Mouse (Mus musculus) urinary bladder, postnatal 10 days (tissue): Measurements from ENCODE around the gene Ccdc177.
A peak's percentile ranks its signal among the peaks of the same experiment; 100 is the strongest.

Experiments
- DNase-seq: peaks from one replicate; pipeline ENCODE4 v3.0.0; 2022; ENCODE audit warnings: low spot score

The Ccdc177 gene

DNA sequence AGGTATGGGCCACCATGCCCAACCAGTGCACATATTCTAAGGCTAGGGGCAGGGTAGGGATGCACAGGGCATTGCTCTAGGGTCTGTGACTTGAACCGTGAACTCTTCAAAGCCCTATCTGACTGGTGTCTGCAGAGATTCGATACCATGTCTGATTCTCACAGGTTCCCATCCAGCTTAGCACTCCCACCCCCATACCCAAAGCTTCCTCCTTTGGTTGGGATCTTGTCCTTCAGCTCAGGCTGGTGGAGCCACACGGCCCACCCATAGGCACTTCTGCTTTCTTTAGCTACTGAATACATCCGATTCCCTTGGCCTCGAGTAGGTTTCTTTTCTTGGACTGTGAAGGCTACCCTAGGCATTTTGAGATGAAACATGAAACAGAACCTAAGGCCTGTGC is 24.5 kb upstream of the Ccdc177 start:
- DNase-seq, result no peak

DNA sequence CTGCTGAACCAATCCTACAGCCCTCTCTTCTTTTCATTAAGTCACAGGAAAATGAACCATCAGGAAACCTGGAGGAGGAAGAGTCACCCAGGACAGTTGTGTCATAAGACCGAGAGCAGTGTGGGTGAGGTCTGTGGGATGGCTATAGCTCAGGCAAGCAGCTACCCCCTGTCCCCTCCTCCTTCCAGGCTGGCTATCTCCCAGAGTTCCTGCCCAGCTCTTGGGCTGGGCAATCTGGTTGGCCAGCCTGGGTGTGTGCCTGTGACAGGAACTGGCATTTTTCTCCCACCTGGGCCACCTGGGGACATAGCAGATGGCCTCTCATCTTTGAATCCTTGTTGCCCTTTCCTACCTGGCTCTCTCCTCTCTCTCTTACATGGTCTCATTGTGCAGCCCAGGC is 23.4 kb upstream of the Ccdc177 start:
- DNase-seq, result no peak

DNA sequence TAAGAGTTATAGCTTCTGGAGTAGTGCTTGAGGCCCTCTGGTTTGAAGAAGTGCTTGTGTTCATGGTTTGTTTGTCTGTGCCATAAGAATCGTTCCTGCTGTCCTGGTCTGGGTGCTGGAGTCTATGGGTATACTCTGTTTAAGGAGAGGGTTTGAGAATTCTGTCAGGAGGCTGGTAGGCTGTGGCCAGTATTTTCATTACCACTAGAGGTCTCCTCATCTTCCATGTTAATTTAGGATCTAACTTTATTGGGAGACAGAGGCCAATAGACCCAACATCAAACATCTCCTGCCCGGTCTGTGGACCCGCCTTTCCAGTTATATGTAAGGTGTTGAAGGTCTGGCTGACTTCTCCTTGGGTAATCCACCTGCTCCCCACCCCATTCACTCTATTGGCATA is 22.4 kb upstream of the Ccdc177 start:
- DNase-seq, result no peak

DNA sequence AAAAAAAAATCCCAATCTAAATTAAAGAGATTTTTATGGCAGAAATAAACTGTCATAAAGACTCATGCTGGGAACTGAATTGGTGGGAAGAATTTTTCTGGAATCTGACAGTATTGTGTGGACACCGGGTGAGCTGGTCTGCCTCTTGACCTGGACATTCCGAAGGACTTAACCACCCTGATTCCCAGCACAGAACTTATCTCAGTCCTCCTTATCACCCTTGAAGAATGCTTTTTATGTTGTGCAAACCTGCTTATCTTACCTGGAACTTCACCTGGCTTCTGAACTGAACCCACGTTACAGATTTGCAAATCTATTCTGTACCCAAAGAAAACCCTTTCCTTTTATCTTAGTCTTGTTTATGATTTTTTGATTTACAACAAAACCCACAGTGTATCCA is 21.7 kb upstream of the Ccdc177 start:
- no peak for DNase-seq

DNA sequence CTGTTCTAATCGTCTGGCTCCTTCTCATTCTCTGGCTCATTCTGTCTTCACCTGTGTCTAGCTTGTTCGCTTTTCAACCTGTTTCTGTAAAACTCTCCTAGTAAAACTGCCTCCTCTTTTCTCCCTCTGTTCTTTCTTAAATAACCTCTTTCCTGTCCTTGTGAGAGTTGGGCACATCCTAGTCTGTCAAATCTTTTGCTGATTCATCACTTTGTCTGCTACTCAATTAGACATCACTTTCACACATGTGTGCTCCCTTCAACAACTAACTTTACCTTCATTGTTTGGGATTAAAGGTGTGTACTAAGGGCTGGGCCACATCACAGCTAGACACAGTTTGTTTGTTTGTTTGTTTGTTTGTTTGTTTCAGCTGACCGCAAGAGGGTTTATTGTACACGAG is 19.3 kb upstream of the Ccdc177 start:
- DNase-seq, result no peak

DNA sequence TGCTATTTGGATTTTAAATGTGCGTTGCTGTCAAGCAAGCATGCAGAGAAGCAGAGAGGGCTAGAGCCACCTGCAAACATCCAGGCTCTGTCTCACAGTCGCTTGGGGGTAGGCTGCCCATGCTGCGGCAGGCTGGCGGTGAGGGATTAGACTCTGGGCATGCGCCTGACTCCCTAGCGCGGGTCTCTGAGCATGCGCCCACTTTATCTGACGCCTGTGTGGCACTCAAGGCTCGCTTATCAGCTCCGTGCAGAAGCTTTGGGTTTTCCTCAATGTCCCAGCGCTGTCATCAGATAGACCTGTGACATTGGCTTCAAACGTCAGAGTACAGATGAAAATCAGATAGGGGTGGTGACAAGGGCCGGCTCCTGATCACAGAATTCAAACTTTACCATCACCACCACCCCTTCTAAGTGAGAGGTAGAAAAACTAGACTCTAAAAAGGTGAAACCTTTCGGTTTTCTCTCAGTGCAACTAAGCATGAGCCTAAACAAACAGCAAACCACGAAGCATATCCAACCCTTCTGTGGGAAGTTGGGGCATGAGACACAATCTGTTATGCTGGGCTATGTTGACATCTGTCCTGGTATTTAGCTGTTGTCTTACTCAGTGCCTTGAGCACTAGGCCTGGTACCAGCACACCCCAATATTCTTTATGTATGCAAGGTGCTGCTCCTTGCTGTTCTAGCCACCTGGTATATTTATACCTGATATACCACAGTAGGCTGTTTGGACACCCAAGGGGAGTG is 17.9 kb upstream of the Ccdc177 start:
- no peak for DNase-seq

DNA sequence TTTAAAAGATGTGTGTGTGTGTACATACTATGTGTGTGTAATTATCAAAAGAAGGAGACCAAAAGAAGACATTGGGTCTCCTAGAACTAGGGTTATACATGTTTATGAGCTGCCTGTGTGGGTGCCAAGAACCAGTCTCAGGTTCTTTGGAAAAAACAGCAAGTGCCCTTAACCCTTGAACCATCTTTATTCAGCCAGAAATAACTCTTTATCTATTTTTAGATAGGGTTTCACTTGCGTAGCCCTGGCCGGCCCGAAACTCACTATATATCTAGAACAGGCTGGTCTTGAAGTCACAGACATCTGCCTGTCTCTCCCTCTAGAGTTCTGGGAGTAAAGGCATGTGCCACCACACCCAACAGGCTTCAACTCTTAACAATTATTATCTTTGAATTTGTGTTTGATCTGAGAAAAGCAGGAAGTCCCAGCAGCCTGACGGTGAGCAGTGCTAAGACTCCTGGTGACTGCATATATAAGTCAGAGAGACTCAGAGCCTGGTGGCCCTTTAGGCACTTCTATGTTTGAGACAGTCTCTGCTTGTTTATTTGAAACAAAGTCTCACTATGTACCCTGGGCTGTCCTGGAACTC is 15.7 kb upstream of the Ccdc177 start:
- no peak for DNase-seq

DNA sequence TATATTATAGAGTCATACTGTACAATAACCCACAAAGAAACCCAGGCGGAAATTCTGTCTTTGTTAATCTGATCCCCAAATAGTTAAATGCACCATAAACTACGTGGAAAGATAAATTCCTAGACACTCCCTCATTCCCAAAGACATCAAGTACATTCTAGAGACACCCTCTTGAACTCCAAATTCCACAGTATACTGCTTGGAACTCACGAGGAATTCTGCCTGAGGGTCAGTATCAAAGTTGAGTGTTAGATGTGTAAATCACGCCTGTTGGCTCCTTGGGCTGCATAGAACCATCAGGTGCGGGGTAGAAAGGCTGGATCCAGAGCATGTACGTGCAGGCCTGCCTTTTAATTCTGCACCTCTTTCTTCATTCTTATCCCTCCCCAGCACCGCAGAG is 14.3 kb upstream of the Ccdc177 start:
- no peak for DNase-seq

DNA sequence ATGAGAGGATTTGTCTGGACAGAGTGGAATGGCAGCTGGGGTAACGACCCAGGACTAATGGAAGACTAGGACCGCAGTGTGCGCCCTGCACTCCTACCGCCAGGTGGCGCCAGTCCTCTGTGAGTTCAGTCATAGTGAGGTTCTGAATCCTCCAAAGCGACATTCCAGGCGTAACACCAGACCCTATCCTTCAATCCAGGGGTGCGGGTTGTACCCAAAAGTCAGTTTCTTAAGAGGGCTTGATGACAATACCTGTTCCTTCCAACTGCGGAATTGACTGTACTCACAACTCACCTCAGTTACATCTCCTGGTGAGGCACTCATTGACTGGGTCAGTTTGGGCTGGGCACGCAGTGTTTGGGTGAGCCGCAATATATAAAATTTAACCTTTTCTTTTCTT is 9.2 kb upstream of the Ccdc177 start:
- peak; percentile 29 for DNase-seq

DNA sequence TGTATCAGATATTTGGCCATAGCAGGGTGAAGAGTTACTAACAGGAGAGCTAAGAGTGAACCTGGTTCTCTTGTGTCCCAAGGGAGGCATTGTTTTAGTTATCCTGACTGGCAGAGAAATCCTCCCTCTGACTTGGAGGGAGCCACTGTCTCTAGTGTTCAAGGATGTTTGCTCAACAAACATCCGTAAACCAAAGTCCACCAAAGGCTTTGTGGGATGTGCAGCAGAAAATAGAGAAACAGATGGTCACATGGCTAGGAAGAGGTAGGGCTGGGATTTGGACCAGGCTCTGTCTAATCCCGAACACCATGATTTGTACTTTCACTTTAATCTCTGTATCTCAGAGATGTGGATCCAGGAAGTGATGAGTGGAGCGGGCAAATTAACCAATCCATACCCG is 3.6 kb upstream of the Ccdc177 start:
- DNase-seq, result no peak

DNA sequence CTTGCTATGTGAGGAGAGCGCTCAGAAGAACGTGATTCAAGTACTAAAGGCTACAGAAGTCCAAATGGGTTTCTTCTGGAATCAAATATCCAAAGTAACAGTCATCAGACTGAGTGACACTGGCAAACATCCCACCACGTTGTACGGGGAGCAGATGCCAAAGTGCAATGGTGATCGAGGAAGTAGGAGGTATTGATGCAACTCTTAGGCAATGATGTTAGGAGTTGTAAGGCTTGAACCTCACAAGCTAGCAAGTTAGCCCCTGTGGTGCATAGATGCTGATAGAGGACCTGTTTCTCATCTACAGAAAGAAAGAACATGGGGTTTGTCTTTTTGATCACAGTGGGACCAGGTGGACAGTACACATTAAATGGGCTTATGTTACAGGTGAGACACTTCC is 2.5 kb upstream of the Ccdc177 start:
- DNase-seq, result no peak

DNA sequence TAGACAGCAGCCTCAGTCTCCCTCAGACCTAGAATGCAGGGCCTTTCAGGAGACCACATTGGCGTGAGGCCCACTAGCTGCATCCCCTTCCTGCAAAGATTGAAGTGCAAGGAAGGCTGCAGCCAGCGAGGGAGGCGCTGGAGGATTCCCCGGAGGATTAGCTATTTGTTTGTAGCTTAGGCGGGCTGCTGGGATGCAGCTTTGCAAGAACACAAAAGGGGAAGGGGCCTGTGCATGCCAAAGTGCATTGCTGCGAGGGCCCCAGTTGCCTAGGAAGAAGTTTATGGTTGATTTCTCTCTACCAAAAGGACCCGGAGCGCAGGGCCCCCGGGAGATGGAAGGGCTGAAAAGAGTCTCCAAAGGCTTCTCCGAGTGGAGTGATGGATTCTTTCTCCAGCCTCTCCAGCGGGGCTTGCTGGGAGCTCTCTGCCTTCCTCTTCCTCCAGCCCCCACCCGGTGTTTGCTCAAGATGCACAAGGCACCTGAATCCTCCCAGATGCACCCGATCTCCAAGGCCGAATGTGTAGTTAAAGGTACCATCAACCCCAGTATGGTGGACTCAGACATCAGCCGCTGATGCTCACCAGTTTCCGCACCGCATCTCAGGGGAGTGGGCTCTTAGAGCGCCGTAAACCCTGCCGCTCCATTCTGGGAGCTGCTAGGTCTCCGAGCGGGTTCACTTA is 633 bp downstream of the Ccdc177 start:
- no peak for DNase-seq

DNA sequence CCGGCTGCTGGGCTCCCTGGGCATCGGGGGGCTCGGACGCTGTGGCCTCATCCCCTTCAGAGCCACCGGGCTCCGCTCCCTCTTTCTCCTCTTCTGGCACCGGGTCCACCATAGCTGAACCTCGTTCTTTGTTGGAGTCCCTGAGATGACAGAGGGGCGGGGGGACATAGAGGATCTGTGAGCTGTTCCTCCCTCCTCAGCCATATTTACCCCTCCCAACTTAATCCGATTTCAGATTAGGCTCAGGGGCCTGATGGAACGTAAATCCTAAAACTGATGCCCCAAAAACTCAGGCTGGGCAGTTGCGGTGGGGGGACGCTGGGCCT is 1.1 kb downstream of the Ccdc177 start:
- DNase-seq, result no peak

DNA sequence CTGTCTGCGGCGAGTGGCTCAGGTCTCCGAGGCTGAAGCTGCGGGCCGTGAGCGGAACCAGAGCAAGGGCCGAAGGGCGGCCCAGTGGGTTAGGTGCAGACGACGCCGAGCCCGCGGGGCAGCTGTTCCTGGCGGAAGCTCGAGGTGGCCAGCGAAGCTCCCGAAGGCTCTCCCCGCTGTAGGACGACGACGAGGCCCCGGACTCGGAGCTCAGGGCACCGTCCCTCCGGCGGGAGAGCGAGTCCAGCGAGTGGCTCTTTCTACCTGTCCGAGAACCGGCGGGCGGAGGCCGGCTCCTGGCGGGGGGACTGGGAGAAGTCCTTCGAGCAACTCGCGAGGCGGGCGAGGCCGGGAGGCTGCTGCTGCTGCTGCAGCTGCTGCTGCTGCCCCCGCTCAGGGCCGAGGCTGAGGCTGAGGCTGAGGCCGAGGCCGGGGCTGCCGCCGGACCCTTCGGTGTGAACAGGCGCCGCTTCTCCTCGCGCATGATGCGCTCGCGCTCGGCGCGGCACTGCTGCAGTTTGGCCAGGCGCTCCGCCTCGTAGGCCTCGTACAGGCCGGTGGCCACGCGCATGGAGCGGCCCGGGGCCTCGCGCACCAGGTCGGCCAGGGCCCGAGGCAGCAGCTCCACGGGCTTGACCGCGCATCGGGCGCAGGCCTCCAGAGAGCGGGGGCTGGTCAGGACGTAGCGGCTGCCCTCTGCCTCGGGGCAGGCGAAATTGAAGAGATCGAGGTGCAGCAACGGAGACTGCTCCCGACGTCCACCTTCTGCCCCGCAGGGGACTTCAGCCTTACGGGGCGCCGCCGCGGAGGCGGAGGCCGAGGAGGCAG is 1.7 kb downstream of the Ccdc177 start:
- DNase-seq, result no peak

DNA sequence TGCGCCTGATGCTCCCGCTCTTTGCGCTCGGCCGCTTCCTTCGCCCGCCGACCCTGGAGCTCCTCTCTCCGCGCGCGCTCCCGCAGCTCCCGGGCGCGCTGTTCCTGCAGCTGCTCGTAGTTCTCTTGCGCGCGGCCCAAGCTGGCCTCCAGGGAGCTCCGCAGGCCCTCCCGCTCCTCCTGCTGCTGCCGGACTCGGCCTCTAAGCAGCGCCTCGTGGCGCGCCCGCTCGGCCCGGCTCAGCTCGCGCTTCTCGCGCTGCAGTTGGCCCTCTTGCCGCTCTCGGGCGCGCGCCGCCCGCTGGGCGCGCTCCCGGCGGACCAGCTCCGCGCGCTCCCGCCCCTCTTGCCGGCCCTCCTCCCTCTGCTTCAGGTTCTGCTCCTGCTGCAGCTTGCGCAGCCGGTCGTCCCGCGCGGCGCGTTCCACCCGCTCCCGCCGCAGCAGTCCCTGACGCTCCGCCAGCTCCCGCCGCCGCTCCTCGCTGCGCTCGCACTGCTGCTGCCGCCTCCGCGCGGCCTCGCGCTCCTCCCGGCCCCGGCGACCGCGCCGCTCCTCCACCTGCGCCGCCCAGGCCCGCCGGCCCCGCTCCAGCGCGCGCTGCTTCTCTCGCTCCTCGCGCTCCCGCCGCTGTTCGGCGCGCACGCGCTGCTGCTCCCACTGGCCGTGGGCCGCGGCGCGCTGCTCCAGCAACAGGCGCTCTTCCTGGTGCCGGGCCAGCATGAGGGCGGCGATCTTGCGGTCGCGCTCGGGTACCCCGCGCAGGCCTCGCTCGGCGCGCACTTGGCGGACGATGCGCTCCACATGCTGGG is 2.5 kb downstream of the Ccdc177 start:
- DNase-seq, result no peak

DNA sequence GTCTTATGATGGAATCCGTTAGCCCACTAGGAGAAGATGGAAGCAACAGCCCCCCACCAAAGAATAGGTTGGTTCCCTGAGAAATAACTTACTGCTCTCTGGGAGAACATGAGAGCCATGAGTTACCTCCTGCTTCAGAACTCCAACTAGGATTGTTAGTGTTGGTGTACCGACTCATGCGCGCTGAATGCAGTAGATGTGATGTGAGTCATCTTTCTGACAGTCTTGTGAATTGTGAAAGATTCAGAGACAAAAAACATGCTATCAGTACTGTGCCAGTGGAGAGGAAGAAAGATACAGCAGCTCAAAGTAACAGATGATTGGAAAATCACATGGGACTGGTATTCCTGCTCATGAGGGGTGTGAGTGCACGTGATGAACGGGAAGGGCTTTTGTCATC is 8.9 kb downstream of the Ccdc177 start:
- no peak for DNase-seq

DNA sequence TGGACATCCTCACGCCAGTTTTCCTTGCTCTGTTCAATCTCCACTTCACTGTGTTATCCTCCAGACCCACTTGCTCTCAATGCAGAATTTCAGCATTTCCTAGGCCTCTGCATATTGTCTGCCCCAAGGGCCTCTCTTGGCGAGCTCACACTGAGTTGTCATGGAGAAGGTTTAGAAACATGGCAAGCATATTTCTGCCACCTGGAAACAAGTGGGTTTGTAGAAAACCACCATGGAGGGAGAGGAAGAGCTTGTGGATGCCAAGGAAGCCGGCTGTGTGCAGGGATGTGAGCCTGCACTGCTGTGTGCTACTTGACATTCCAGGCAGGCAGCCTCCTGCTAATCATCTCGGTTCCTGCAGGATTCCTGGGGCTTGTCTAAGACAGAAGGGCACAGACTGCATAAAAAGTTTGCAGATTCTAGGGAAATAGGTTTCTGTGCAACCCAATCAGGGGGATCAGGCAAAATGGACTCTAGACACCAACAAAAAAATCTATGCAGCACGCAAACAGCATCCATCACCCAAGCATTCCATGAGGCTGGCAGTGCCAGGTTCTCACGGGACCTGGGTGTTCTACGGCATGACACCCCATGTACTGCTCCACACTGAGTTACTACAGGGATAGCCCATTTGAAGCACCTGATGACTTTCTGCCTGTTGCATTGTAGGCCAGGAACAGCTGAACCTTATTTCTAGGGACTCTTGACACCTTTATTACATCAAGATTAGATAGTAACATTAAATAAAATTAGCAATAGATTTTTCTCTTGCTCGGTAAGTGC is 14.3 kb downstream of the Ccdc177 start:
- no peak for DNase-seq

DNA sequence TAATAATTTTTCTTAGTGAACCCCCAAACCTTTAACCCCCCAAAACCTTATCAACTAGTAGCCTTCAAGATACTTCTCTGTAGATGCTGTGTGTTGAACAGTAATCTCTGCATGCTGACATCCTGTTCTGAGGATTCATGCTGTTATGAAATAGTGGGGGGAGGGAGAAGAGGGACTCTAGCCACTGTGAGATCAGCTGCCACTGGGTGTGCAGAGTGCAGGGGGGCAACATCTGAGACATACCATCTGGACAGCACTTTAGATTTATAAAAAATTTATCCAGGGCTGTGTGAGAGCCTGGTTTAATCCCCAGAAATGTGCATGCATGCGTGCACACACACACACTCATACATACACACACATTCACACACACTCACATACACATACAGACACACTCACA is 15.9 kb downstream of the Ccdc177 start:
- no peak for DNase-seq

DNA sequence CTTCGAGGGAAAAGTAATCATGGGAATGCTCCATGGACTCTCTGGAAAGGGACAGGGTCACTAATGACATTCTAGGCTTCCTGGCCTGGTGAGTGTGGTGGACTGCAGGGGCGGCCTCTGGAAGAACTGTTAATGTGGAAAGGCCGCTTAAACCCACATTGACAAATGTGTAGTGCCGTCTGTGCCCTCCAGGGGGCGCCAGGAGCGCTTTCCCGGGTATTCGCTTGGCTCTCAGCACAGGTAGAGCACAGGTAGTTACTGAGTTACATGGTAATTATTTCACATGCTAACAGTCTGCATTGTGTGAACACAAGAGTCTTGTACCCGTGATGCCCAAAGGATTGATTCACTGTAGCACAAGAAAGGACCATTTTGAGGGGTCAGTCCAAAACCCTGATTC is 21.0 kb downstream of the Ccdc177 start:
- no peak for DNase-seq

DNA sequence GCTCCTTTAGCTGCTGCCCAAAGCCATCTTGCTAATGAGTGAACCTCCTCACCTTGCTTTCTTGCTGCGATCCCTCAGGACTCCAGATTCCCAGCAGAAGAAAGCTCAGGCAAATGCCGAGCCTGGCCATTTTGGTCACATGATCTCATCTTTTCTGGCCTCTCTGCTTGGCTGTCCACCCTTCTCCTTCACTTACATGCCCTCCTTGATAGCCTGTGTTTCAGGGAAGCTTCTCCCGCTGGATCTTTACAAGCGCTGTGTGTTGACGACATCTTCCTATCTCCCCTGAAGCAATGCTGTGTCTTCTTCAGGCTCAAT is 23.2 kb downstream of the Ccdc177 start:
- no peak for DNase-seq
